Mouse (Mus musculus) kidney, adult 2 months (tissue): ENCODE measurements around the gene D11Wsu47e.

Source experiments
- CTCF ChIP-seq: fragments of 200-500 bp; conservative IDR thresholded peaks from 2 replicates; pipeline ENCODE4 v1.5.1; 2011; ENCODE audit warnings: low read depth, mild to moderate bottlenecking, control low read depth, low read length, moderate library complexity, mixed read lengths; ENCODE audit not compliant: insufficient read depth, insufficient read length
- POLR2A ChIP-seq: fragments of 200-500 bp; IDR thresholded peaks from one replicate; pipeline ENCODE4 v1.6.1; 2011; ENCODE audit warnings: low read depth, low read length, control low read depth

DNA sequence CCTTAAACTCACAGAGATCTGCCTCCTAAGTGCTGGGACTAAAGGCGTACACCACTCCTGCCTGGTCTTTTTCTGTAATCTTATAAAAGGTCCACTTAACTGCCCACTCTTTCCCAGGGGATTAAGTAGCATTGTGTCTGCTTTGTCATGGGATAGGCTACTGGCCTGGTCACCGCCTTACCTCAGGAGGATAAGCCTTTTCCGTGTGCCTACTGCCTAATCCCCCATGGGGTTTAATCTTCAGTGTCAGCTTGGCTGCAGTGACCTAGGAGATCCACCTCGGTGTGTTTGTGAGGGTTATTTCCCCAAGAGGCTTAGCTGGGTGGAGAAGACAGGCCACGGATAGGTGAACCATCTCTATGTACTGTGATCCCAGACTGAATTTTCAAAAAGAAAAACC is 13.4 kb downstream of the D11Wsu47e start:
- TF ChIP-seq POLR2A (no peak), CTCF (no peak)
